Mouse (Mus musculus) right cerebral cortex, postnatal 4 days (tissue): ENCODE data around the gene Brca1.
A peak's percentile ranks its signal among the peaks of the same experiment; 100 is the strongest.
"Not testable (repeated sequence)": the region's sequence is repeated elsewhere in the genome, so short reads cannot be mapped to it uniquely, and the experiment has no call there.

Source experiments
- DNase-seq: peaks from one replicate; pipeline ENCODE4 v3.0.0-alpha.2; 2022

The Brca1 gene

DNA sequence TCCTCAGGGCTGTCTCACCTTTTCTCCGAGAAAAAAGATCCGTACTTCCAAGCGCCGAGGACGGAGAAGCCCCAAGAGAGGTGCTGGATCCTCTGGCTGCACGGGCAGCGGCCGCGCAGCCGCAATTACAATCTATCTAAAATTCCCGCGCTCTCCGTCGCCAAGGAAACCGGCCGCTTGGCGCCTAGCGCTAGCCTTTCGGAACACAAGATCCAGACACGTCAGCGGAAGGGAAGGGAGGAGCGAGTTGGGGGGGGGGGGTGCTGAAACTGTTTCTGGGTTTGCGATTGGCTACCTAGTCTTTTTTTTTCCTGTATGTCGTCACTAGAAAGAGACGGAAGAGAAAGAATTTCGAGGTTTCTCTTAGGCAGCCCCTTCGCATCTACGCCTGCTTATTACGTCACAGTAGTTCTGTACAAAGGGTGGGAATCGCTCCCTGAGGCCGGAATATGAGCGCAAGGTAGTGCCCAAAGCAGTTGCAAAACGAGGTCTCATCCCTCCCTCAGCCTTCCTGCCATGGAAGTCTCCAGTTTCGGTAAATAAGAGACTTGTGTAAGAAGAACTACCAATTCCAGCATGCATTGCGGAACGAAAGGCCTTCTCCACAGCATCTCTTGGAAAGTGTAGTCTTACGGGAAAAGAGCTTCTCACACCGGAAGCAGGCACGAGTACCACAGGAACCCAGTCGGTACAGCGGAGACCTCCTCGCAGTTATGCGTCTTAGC, at the start of gene Brca1, which contains the start of gene Nbr1:
Gene Brca1 (minus strand): TSS at position 205 of the 725 bp plus-strand sequence.
Gene Nbr1 (plus strand): TSS at position 399 of the 725 bp plus-strand sequence.
- peak; percentile 97 for DNase-seq

DNA sequence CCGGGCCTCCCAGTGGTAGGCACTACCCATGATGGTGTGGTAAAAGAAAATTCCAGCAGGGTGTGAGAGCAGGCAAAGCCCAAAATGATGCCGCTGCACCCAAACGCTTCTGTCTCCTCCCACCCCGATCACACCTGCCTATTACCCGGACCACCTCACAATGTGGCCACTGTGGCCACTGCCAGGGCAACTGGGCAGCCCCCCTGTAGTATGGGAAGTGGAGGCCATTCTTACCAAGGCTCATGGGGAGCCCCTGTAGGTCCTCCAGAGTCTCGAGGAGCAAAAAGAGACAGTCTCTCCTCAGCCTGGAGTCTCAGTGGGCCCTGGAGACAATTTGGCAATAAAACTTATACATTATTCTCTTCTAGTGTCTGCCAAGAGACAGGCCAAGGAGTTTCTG, 47.4 kb upstream of the Brca1 start, which contains the start of gene Gm11634:
Gene Gm11634 (minus strand): TSS at position 101 of the 400 bp plus-strand sequence.
- no peak for DNase-seq

DNA sequence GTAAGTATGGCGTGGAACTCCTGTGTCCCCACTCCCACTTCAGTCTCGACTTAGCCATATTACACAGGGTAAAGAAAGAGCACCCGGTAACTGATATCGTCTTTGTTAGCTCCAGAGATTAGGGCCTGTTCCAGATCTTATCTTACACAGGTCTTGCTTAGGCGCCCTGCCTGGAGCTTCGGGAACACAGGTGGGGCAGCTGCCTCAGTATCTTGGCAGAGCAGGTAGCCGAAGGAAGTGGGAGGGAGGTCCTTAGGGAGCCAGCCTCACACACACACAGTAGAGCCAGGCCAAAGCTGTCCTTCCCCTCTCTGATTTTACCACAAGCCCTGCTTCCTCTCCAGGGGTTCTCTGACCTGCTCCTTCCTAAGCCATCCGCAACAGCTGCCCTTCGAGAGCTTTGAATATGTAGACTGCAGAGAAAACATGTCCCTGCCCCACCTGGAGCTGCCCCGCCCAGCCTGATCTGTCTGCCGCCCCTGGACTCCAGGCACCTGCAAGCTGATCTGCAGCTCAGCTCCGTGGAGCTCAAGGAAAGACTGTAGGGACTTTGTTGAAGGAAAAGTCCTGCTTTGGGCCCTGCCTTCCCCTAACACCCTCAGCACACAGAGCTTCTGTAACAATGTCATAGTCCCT, 38.4 kb upstream of the Brca1 start:
- DNase-seq = no peak

DNA sequence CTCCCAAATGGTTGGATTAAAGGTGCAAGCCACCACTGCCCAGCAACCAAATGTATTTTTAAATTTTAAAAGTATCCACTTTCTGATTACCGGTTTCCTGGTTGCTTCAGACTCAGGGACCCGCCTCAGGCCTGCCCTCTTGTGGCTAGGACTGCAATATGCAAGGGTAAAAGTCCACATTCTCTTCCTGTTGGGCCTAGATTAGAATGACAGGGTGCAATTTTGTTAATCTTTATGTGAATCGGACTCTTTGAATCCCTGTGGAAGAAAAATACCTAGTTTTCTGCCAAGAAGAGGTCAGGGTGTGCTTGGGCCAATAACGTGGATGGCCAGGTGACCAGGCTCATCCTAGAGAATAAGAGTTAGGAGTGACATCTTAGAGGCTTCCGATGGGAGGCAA, 37.7 kb upstream of the Brca1 start:
- DNase-seq = peak; percentile 65

DNA sequence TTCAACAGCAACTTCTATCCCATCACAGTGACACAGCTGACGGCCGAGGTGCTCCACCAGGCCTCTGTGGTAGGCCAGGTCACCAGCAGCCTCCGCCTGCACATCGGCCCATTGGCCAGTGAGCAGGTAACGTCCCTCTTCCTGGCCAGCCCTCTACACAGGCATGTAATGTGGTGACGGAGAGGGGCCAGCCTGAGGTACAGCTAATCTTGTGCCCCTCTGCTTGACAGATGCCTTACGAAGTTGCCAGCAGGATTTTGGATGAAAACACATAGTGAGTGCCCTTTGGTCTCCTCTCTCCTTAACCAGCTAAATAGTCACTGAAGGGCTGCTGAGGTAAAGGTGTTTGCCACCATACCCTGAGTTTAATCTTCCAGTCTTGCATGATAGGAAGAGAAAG, 37.1 kb upstream of the Brca1 start:
- DNase-seq = no peak

DNA sequence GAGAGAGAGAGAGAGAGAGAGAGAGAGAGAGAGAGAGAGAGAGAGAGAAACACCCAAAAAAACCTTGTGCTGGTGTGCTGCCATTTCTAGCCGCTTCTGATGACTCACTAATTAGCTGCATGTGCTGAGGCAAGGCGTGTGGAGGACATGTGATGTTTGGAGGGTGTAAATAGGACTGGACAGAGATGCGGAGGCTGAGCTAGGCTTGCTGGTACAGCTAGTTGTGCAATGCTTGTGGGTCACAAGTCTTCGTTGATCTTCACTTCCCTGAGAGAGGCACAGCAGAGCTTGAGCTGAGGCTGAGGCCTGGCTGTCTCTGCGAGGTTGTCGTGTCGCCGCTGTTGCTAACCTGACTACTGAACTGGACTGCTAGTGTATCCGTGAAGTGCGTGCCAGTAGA, 35.9 kb upstream of the Brca1 start:
- DNase-seq = no peak

DNA sequence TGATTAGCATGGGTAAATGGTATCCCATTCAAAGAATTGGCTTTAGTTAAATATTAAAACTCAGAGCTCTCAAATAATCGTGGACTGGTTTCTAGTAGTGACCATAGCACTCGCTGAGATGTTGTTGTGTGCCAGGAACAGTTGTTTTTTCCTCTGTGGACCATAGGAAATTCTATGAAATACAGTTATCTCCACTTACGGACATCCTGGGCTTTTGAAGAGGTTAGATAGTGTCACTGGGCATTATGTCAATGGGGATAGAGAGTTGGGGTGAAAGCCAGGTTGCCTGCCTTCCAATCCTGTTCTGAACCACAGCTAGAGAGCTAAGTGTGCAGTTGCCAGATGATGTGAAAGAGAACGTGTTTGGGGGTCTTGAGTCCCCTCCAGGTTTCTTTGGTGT, 34.0 kb upstream of the Brca1 start:
- no peak for DNase-seq

DNA sequence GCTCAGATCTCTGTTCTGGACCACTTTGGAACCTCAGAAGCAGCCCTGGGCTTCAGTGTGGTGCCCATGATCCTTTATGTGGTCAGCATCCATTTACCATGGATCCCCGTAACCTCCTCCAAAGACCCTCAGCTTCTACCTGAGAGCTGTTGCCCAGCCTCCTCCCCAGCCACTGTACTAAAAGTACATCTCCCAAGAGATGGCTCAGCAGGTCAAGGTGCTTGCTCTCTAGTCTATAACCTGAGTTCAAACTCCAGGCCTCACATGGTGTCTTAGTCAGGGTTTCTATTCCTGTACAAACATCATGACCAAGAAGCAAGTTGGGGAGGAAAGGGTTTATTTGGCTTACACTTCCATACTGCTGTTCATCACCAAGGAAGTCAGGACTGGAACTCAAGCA, 33.3 kb upstream of the Brca1 start:
- not testable (repeated sequence) for DNase-seq

DNA sequence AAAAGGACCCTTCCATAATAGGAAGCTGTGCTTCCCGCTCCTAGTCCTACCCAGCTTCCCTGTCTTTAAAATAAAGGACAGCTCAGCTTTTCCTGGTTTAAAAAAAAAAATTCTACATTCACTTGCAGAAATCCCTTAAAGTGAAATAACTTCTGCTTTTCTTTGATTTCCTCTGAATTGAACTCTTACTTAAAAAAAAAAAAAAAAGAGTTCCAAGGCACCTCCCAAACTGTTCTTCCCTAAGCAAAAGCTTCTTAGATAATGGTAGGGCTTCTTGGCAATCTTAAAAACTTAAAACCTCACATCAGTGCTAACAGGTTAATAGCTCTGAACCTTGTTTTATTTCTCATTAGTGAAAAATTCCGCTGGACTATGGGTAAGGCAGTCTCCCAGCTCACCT, 31.4 kb upstream of the Brca1 start:
- no peak for DNase-seq

DNA sequence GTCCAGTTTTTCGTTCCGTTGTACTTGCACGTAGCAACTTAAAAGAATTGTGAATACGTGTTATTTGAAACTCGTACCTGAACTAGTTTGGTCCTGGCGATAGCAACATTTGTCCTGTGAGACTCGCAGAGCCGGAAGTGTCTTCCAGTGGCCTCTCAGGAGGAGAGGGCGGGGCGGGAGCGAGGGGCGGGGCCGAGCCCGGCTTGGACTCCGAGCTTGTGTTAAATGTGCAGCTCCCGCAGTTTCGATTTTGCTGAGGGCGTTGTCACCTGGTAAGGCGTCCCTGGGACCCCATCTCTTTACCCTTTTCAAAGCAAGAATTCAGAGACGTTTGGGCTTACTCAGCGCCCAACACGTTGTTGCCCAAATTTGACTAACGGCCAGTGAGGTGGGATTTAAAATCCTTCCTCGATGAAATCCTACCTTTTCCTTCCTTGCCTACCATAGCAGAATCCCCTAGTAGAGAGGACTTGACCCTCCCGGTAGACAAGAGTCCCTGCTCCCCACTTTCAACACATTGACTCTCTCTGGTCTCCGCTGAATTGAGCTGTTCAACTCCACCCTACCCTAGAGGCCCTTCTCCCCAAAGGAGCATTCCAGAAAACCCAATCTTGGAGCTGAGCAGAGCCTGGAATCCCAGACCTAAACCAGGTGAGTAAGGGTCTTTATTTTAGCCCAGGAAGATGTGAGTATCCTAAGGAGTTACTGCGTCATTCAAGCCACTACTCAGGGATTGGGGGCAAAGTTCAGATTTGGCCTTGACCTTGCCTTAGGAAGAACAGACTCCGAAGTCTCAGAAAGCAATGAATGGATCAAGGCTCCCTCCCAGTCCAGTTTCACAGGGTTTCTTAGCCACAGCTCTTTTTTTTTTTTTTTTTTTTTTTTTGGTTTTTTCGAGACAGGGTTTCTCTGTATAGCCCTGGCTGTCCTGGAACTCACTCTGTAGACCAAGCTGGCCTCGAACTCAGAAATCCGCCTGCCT, 30.6 kb upstream of the Brca1 start, which contains the start of gene Tmem106a:
Gene Tmem106a (plus strand): TSS at position 189 of the 982 bp plus-strand sequence.
- peak; percentile 45 for DNase-seq

DNA sequence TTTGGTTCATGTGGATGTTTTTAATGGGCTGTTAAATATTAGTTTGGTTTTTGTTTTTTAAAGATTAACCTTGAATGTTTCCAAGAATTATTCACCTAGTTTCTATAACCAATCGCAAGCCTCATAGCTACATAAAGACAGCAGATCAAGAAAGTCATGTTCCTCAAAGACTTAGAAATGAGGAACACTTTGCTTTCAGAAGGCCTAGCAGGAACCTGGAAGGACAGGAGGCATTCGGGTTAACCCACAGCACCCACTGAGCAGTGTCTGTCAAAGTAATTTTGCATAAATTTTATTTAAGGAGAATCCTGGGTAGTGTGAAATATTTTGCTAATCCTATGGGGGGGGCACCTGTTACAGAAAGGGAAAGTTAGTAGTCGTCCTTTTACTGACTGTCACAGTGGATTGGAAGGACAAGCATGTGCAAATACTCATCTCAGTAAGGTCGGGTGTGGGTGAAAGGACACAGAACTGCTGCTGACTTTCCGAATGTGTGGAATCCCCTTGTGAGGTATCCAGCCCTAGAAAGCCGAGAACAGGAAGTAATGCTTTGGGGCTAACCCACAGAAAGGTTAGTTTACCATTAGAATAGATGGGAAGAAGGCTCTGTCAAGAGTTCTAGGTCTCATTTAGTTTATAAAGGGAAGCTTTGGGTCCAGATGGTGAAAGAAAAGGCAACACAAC, 29.5 kb upstream of the Brca1 start:
- DNase-seq = no peak

DNA sequence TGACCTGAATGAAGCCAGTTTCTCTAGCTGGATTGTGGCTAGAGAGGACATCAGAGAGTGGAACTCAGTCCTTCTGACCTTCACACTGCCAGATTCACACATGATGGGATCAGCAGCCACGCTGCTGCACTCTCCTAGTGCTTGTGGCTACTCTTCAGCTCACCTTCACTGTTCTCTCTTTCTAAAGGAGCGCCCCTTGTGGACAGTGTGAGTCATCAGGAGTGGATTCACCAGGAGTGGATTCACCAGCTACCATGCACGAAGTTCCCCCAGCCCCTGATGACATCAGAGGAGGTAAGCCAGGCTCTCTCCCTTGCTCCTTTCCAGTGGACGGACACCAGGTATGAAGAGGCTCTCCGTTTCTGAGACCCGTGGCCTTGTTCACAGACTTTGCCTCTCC, 24.4 kb upstream of the Brca1 start:
- DNase-seq = no peak

DNA sequence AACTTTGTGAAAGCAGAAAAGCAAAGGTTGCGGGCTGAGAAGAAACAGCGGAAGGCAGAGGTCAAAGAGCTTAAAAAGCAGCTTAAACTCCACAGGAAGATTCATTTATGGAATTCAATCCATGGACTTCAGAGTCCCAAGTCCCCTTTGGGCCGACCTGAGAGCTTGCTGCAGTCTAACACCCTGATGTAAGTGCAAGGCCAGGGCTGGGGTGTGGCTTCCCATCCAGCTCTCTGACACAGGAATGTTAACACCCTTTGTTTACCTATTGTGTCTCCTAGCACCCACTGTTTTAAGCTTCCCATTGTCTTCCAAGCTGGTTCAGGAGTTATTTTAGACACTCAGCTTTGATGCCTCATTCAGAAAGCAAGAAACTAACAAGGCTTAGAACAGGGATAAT, 16.7 kb upstream of the Brca1 start:
- DNase-seq = no peak

DNA sequence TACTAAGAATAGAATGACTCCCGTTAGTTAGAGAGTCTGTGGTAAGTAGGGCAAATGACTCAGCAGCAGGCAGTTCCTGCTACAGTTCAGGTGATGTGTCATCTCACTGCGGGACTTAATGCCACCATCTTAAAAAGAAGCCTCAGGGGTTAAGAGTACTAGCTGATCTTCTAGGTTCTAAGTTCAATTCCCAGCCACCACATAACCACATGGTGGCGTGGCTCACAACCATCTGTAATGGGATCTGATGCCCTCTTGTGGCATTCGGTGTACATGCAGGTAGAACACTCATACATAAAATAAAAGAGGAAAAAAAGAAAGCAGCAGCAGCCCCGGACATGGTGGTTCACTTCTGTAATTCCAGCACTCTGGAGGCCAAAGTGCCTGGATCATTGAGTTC, 10.6 kb upstream of the Brca1 start:
- peak; percentile 43 for DNase-seq

DNA sequence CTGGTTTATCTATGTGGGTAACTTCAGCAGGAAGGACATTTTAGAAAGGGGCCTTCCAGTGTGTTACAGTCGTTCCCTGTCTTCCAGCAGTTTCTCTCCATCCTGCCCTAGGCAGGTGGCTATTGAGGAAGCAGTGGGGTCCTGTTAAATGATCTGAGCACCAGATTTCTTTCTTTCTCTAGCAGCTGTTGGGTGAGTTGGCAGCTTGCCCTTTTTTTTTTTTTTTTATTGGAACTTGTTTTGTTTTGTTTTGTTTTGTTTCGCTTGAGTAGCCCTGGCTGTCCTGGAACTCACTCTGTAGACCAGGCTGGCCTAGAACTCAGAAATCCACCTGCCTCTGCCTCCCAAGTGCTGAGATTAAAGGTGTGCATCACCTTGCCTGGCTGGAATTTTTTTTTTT, 5.2 kb upstream of the Brca1 start:
- DNase-seq = no peak

DNA sequence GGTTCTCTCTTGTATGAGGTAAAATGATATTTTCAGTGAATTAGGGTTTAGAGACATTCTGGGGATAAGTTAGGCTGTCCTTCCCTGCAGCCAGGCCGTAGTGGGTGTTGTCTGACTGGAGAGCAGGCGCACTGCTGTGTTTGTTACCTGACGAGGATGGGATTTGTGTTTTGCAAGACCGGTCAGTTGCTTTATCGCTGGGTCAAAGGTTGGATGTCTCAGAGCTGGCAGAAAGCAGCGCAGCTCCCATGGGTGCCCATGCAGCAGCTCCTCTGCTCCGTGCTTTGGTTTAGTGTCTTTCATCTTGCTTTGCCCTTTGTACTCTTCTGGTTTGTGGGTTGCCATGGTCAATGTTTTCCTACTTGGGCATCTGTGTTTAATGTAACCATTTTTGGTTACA, 4.8 kb upstream of the Brca1 start:
- DNase-seq = no peak

DNA sequence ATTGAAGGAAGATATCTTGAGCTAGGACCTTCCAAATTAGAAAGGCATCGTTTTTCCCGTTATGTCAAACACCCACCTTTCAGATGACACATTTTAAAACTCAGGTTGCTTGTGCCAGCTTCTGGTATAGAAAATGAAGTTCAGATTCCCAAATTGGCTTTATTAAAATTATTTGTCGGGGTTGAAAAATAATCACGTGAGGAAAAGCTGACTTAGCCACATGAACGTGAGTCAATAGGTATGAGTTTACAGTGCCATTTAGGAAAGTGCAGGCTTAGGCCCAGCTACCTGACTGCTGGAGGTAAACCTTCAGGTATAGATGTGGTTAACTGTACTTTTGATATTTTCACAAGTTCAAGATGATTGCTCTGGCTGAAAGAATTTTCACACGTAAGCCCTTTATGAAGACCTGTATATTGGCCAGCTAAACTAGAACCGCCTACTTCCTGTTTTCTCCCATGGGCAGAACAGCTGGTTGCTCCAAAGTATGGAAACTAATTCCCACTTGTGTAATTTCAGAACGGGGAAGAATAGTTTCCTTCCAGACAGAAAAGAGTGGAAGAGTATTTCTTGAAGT, 1.7 kb upstream of the Brca1 start:
- no peak for DNase-seq

DNA sequence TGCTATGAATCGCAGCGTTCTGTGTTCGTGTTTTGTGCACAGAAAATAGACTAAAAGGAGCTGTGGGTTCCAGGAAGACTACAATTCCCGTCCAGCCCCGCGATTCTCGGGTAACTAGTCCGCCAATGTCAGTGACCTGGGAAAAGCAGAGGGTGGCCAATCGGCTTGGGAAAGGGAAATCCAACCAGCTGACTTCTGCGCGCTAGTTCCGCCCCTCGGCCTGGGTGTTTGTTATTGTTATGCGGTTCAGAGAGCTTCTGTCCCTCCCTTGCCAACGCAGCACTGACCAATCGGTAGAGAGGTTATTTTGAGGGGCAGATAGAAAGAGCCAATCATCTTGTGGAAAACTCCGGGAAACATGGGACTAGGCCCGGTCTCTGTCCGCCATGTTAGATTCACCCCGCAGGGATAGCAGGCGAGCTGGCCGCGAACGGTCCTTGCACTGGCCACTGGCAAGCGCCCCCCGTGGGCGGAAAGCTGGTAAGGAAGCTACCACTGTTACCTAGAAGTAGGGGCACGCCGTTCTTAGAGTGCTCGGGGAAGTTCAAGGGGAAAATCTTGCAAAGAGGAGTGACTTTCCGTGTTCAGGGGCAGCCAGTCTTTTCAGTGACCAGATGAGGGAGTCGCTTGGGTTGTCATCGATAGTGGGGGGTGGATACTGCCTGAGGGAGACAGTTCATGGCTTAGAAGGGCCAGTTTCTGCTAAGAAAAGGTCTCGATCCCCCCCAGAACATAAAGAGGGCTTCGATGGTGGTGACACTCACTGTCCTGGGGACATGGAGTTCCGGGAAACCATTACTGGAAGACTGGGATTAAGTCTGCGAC, 933 bp upstream of the Brca1 start:
- DNase-seq = peak; percentile 94

DNA sequence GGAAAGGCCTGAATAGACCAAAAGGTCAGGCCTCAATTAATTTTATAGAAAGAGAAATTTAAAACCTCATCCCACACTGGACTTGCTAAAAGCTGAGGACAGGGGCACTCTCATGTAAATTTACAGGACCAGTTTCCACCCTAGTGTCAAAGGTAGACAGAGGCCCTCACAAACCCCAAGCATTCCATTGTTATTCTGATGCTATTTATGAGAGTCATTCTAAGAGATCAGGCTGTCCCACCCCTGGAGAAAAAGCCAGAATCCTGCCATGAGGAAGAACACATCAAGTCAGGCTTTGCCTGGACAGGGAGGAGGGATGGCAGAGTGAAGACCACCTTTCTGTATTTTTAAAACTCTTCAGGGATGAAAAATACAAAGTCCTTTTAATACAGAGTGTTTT, 3.2 kb downstream of the Brca1 start:
- DNase-seq = no peak

DNA sequence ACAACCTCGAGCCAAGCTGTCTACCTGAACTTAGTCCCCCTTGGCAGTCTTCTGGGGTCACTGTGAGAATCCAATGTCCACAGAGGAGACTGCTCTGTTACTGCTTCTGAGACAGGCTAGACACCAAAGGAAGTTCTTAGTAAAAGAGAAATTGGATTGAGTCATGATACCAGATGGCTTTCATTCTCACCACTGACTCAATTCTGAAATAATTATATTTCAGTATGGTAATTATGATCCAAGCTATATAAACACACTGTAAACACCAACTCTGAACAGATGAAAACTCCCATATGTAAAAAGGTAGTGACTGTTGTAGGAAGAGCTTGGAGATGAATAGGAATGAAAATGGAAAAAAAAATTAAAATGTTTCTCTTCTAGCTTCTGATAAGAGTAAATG, 7.6 kb downstream of the Brca1 start:
- DNase-seq = no peak

DNA sequence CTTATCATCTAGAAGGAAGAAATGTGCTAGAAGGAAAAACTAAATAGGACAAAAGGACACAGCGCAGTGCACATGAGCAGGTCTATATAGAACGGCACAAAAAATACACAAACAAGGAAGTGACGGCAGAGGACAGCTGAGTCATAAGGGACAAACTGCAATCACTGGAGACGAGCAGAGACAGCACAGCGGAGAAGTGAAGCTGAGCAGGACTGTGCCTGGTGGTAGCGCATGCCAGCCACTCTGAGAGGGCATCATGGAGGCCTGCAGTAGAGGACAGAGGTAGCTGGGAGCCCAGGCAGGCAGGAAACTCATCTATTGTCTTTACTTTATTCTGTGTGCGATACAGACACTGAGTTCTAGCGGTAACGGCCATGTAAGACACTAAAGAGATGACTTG, 8.2 kb downstream of the Brca1 start:
- no peak for DNase-seq
